Mouse (Mus musculus) left cerebral cortex, postnatal 36 days (tissue): ENCODE measurements at regions not wholly inside any gene's neighbourhood (a gene's known extent, or its start where the extent isn't known, plus 50 kb on each side); places are given as distances from the start of the nearest gene placed in this dataset.

Source experiments
- DNase-seq, 2 experiments: peaks; one replicate each; pipeline ENCODE4 v3.0.0; 2021 to 2022; ENCODE audit warnings: low spot score in 2 of 2, mixed read lengths in 1 of 2
- intact Hi-C: fragments of 180-260 bp; cut with DNase I; formaldehyde crosslinking; loops from one replicate; pipeline ENCODE4 v1.15.1; 2025

DNA sequence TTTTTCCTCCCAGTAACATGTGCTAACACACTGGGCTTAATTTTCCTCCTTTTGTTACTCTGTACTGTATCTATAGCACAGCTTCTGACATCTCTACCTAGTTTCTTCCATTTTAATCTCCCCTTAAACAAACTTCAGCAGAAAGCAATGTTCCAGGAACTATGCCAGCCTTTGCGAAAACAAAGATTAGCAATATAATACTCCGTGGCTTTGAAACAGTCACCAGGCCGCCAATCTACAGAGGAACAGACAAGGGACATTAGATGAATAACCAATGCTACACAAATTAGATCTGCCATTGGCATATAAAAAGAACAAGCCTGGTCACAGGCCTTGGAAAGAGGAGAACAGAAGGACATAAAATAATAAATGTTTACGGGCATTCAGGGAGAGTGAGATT lies 220.2 kb upstream of the 4930583I09Rik start:
- intact Hi-C loops = no loop called here
- no peak for DNase-seq

DNA sequence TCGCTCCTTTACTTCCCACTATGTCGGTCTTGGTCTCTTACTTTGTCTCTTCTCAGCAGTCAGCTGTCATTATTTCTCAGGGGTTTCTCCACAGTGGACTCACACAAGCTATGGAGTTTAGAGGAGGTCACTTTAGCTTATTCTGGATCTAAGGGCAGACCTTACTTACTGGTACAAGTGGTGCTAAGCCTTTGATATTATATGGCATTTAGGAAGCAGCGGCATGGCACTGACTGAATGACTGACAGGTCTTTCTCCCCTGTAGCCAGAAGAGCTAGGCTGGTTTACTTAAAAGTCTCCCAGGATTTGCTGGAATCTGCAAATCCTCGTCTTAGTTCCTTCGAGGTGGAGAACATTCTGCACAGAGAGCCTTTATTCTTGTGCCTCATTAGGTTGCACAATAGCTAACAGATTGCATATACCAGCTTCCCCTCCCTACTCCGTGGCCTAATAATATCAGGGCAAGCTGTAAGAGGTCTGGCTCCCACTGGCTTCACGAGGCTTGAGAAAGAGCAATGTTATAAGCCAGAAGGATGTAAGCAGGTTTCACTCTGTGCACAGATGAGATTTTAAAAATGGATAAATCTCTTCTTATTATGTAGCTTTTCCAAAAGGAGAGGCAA lies 214.1 kb upstream of the 4930583I09Rik start:
- intact Hi-C loops = no loop called here
- no peak for DNase-seq

DNA sequence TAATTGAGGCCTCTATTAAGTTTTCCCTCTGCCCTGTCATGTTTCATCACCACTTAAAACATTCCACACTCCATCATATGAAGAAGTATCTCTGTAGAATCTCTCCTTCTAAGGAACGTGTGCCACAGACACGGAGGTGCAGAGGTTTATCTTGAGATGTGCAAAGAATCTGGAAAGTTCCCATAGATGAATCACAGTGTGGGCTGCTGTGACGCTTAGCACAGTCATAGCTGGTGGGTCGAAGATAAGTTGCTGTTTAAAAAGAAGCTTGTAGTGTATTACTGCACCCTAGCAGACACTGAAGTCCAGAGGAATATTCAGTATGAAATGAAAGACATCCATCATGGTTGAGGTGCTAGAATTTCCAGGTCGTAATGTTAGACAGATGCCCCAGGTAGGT lies 179.9 kb upstream of the 4930583I09Rik start:
- intact Hi-C loops = no loop called here
- peak; percentile 5 to 11 for DNase-seq

DNA sequence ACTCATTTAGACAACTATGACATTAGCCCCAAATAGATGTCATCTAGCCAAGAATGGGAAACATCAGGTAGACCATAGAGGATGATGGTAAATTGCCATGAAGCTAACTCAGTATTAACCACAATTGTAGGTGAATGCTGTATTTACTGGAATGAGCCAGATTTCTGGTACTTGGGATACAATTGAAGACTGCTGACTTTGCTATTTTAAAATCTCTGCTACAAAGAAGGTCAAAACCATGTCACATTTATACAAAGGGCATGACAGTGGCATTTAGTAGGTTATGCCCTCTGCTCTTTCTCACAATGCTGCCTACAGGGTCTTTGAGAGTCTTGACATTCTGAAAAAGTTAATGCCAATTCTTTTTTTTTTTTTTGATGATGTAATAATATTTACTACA lies 178.8 kb upstream of the 4930583I09Rik start:
- no peak for DNase-seq
- intact Hi-C loops = no loop called here

DNA sequence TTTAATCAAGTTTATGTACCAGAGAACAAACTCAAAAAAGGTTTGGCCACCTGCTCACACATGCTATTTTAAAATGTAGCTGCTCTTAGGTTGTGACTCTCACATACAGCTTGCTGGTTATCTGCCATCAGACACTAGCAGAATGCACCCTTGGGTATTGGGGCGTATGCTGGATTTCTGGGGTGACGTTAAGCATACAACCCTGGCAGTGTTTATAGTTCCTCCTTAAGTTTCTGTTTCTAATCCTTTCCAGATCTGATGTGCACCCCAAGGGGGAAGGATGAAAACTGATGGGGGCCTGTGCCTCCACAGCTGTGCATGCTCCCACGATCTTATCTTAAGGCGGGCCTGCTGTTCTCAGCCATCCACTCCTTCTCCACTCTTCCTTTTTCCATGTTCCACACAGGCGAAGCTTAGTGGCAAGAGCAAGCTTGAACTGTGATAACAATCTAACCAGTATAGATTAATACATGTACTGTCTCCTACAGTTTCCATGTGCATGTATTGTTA lies 164.8 kb upstream of the 4930583I09Rik start:
- intact Hi-C loops = no loop called here
- DNase-seq = no peak

DNA sequence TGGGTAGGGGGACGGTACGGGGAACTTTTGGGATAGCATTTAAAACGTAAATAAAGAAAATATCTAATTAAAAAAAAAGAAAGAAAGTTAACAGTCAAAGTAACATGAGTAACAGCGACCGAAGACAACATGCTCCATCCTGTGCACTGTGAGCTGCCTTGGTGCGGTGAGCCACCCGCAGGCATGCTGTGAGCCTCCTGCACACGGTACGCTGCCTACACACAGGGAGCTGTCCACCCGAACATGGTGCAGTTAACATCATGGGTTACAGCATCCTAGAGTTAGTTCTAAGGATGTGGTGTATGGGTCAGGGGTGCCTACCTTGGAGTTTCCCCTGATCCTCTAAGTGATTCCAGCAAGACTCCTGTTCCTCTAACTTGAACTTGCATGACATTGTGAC lies 158.6 kb upstream of the 4930583I09Rik start:
- DNase-seq = no peak
- intact Hi-C loops = no loop called here

- no peak for DNase-seq
- intact Hi-C loops = no loop called here
Measured at GRCm38 (mm10) chr17:64991262-64991661, 155.4 kb upstream of the 4930583I09Rik start.

GRCm38 (mm10) chr17:64984276-64985011 lies 148.6 kb upstream of the 4930583I09Rik start:
- intact Hi-C loops = no loop called here
- DNase-seq = no peak

- no peak for DNase-seq
- intact Hi-C loops = no loop called here
Measured at GRCm38 (mm10) chr17:64983480-64983879, 147.6 kb upstream of the 4930583I09Rik start.

GRCm38 (mm10) chr17:64964153-64964552 lies 128.3 kb upstream of the 4930583I09Rik start:
- intact Hi-C loops = no loop called here
- no peak for DNase-seq

DNA sequence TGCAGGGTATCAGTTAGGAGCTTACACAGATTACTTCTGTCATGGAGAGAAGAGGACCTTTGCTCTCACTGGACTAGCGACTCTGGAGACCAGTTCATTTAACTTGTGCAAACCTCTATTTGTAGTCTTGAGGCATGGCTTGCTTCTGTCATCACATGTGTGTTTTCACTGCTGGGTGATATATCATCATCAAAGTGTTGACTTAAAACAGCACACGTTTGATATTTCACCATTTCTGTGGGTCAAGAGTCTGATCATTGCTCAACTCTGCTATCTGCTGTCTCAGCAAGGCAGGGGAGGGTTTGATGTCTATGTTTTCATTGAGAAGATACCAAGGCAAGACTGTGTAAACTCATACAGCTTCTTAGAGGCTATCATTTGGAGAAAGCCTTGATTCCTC lies 126.0 kb upstream of the 4930583I09Rik start:
- intact Hi-C loops = no loop called here
- DNase-seq = no peak

DNA sequence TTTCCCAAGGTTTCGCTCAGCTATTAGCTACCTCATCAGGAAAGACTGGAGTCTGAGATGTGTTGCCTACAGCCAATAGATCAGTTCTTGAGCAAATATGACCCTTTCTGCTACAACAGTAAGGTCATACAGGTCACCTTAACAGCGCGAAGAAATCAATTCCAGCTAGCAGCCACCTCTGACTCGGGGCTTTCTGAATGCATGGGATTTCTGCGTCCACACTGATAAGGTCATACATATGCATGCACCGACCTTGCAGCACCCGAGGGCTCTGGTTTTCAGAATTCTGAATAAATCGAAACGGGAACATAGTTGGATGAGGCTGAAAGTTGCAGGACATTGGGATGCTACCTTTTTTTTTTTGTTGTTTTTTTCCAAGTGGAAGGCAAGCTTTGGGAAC lies 121.6 kb upstream of the 4930583I09Rik start:
- intact Hi-C loops = no loop called here
- DNase-seq = no peak

DNA sequence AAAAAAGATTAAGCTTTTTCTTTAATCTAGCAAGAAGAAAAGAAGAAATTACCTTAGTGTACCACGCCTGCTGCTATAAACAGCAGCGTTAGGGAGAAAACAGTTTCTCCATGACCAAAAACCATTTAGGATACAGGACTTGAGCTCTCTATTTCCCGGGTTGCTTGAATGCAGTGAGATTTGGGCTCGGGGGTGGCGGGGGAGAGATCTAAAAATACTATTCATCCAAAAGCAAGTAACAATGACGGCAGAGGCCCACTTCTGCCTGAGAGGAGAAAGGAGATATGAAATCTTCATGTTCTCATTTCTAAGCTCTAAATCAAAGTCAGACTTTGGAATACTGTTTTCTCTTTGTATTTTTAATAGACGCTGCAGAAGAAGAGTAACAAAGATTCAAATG lies 120.6 kb upstream of the 4930583I09Rik start:
- intact Hi-C loops = no loop called here
- DNase-seq = peak; percentile 12 to 32

DNA sequence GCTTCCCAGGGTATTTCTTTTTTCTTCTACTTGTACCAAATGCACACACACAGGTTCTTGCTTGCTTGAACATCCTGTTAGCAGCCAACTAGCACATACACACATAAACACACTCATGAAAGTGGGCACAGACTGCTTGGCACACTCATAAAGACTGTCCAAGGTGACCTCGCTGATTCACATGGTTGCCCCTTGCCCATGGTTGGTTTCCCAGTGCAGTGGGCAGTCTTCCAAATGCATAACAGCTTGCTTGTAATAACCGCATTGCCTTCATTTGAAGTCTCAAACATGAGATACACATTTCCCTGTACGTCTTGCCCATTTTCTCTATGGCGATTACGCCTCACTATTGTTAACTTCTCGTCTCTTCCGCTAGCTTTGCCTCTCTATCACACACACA lies 117.4 kb upstream of the 4930583I09Rik start:
- DNase-seq = no peak
- intact Hi-C loops = no loop called here

GRCm38 (mm10) chr17:64951625-64951940 lies 115.7 kb upstream of the 4930583I09Rik start:
- intact Hi-C loops = no loop called here
- peak in 1 of 2 experiments; percentile 21 for DNase-seq

DNA sequence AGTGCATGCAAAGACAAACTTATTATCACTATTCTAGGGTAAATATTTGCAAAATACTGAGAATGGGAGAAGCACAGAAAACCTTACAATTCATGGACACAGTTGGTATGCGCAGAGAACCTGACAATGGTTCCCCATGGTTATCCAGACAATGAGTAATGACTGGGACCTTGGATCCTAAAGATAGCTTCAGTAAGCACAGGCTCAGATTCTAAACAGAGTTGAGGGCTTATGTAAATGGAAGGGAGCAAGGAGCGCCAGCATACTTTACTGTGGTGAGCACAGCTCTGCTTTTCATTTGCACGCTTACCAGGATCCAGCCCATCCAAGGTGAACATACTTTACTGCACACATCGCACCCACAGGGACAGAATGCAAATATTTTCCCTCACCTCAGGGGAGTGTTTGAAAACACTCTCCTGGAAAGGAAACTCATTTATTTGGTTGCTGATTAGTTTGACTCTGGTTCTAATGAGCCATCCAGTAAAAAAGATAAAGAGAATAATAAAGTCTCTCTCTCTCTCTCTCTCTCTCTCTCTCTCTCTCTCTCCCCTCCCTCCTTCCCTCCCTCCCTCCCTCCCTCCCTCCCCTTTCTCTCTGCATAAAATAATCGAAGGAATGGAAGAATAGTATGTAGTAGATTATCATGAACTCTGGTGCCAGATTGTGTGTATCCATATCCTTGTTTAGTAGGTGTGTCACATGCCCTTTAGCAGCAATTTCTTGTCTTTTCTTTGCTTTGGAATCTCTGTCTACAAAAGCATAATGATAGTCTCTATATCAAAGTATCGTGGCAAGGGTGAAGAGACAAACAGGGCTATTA lies 115.1 kb upstream of the 4930583I09Rik start:
- no peak for DNase-seq

GRCm38 (mm10) chr17:64943213-64943612 lies 107.3 kb upstream of the 4930583I09Rik start:
- DNase-seq = no peak
- intact Hi-C loops = no loop called here

More for the DNA sequence above, 115.1 kb upstream of the 4930583I09Rik start:
- intact Hi-C loops = no loop called here

- intact Hi-C loops = no loop called here
- DNase-seq = no peak
Measured at GRCm38 (mm10) chr17:64941555-64941954, 105.7 kb upstream of the 4930583I09Rik start.

DNA sequence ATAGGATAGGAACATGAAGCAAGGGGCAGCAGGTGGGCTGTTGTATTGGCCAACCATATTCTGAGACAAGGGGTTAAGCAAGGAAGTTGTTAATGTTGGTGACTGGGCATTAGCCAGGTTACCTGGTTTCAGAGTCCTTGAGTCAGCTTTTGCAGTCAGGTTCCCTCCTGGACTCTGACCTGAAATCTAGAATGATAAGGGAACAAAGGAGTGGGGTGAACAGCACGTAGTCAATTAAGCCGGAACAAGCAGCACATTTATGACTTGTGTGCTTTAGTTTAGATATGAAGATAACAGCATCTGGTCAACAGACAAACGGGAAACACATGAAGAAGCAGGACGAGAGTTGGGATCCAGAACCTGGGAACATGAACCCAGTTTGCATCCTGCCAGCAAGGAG lies 99.8 kb upstream of the 4930583I09Rik start:
- no peak for DNase-seq
- intact Hi-C loops = no loop called here

- intact Hi-C loops = no loop called here
- no peak for DNase-seq
Measured at GRCm38 (mm10) chr17:64934411-64934810, 98.5 kb upstream of the 4930583I09Rik start.
